Mouse (Mus musculus) testis, postnatal 14 days (tissue): ENCODE results near the gene Atp2a1.

Experiments used
- DNase-seq: peaks from one replicate; pipeline ENCODE4 v3.0.0; 2021; ENCODE audit warnings: low spot score

Gene Atp2a1

GRCm38 (mm10) chr7:126450641-126451040 lies 12.3 kb downstream of the Atp2a1 start:
- no peak for DNase-seq

- DNase-seq = no peak
Observed at GRCm38 (mm10) chr7:126449991-126450390, 12.9 kb downstream of the Atp2a1 start.

- no peak for DNase-seq
Observed at GRCm38 (mm10) chr7:126448481-126448880, 14.4 kb downstream of the Atp2a1 start.

- no peak for DNase-seq
Observed at GRCm38 (mm10) chr7:126446217-126446616, 16.7 kb downstream of the Atp2a1 start.

- DNase-seq = no peak
Observed at GRCm38 (mm10) chr7:126445104-126445815, 17.6 kb downstream of the Atp2a1 start.

- DNase-seq = no peak
Observed at GRCm38 (mm10) chr7:126444536-126444935, 18.4 kb downstream of the Atp2a1 start.

- no peak for DNase-seq
Observed at GRCm38 (mm10) chr7:126443997-126444396, 18.9 kb downstream of the Atp2a1 start.

GRCm38 (mm10) chr7:126440134-126440533 lies 22.8 kb downstream of the Atp2a1 start:
- DNase-seq = no peak

GRCm38 (mm10) chr7:126436851-126437250 lies 26.1 kb downstream of the Atp2a1 start:
- peak; percentile 46 for DNase-seq

- DNase-seq = no peak
Observed at GRCm38 (mm10) chr7:126435801-126436200, 27.1 kb downstream of the Atp2a1 start.

- DNase-seq = no peak
Observed at GRCm38 (mm10) chr7:126434726-126435125, 28.2 kb downstream of the Atp2a1 start.

GRCm38 (mm10) chr7:126430167-126430566 lies 32.7 kb downstream of the Atp2a1 start:
- no peak for DNase-seq

GRCm38 (mm10) chr7:126429503-126429898 lies 33.4 kb downstream of the Atp2a1 start:
- DNase-seq = no peak

GRCm38 (mm10) chr7:126428631-126429502 lies 34.0 kb downstream of the Atp2a1 start, which contains the start of gene Rabep2:
TSS of gene Rabep2 (plus strand) at chr7:126428759.
- peak; percentile 91 for DNase-seq

GRCm38 (mm10) chr7:126428154-126428553 lies 34.8 kb downstream of the Atp2a1 start:
- no peak for DNase-seq

- peak; percentile 62 for DNase-seq
Observed at GRCm38 (mm10) chr7:126427323-126427860, 35.5 kb downstream of the Atp2a1 start.

GRCm38 (mm10) chr7:126424161-126424560 lies 38.7 kb downstream of the Atp2a1 start:
- DNase-seq = no peak

- DNase-seq = no peak
Observed at GRCm38 (mm10) chr7:126421756-126422155, 41.2 kb downstream of the Atp2a1 start.

- DNase-seq = no peak
Observed at GRCm38 (mm10) chr7:126418496-126418895, 44.4 kb downstream of the Atp2a1 start.

- no peak for DNase-seq
Observed at GRCm38 (mm10) chr7:126417606-126418005, 45.3 kb downstream of the Atp2a1 start.

- no peak for DNase-seq
Observed at GRCm38 (mm10) chr7:126417045-126417444, 45.9 kb downstream of the Atp2a1 start.

GRCm38 (mm10) chr7:126416615-126417014 lies 46.3 kb downstream of the Atp2a1 start:
- no peak for DNase-seq

GRCm38 (mm10) chr7:126414725-126415124 lies 48.2 kb downstream of the Atp2a1 start, which contains the start of gene Cd19:
TSS of gene Cd19 (minus strand) at chr7:126414889.
- DNase-seq = no peak
